Mouse (Mus musculus) hindbrain, embryonic 14.5 days (tissue): ENCODE measurements around the gene Zfp90. TPM values are rescaled to one million over a fixed set of nuclear protein-coding genes. Genes with fewer than 3 reads are reported as not detected.

Experiments used
- ATAC-seq: fragments of 200-750 bp; cut with Nextera tagmentation; 2 replicates; pipeline ENCODE4 v1.8.0; 2017; ENCODE audit warnings: moderate number of reproducible peaks, mild to moderate bottlenecking, moderate TSS enrichment, moderate library complexity; ENCODE audit not compliant: low FRiP score
- DNase-seq: peaks from one replicate; pipeline ENCODE4 v3.0.0-alpha.2; 2015; ENCODE audit warnings: low spot score
- H3K27ac ChIP-seq: fragments of 300-500 bp; sonication (generic); 2 replicates; pipeline ENCODE4 v1.5.1; 2014; ENCODE audit warnings: mild to moderate bottlenecking, moderate library complexity
- H3K27me3 ChIP-seq: fragments of 300-500 bp; sonication (generic); 2 replicates; pipeline ENCODE4 v1.6.1; 2014; ENCODE audit warnings: mild to moderate bottlenecking, low read length, mixed read lengths; ENCODE audit not compliant: control insufficient read depth, insufficient read depth
- H3K36me3 ChIP-seq: fragments of 300-500 bp; sonication (generic); replicated peaks from 2 replicates; pipeline ENCODE4 v1.6.1; 2014; ENCODE audit not compliant: control insufficient read depth, insufficient read depth
- H3K4me1 ChIP-seq: fragments of 300-500 bp; sonication (generic); replicated peaks from 2 replicates; pipeline ENCODE4 v1.6.1; 2014; ENCODE audit warnings: antibody characterized with exemption, low read length, mixed read lengths; ENCODE audit not compliant: control insufficient read depth, insufficient read depth
- H3K4me2 ChIP-seq: fragments of 300-500 bp; sonication (generic); replicated peaks from 2 replicates; pipeline ENCODE4 v1.6.1; 2014; ENCODE audit warnings: mild to moderate bottlenecking, moderate library complexity
- H3K4me3 ChIP-seq: fragments of 300-500 bp; sonication (generic); replicated peaks from 2 replicates; pipeline ENCODE4 v1.5.1; 2014; ENCODE audit warnings: mild to moderate bottlenecking, low read length
- H3K9ac ChIP-seq: fragments of 300-500 bp; sonication (generic); 2 replicates; pipeline ENCODE4 v1.6.1; 2014
- H3K9me3 ChIP-seq: fragments of 300-500 bp; sonication (generic); 2 replicates; pipeline ENCODE4 v1.6.1; 2016; ENCODE audit warnings: low read length; ENCODE audit not compliant: control insufficient read depth
- WGBS: fragments of 180-500 bp; shearing (Covaris S2); extraction: QIAGEN DNeasy Blood & Tissue Kit; methylation state at CpG from one replicate; pipeline ENCODE4 v1.1.7; 2014; 5-methylcytosine and 5-hydroxymethylcytosine counted together
- polyA plus RNA-seq: library from polyadenylated mRNA; unstranded; fragments of >200 nt; fragmentation: Nextera tagmentation; extraction: Ambion mirVana; gene quantifications from 2 replicates; pipeline ENCODE4 v1.2.1, GENCODE M21; 2014

Zfp90 gene
- polyA plus RNA-seq, 1 experiment from 2014 or later, result 40.3 TPM

DNA sequence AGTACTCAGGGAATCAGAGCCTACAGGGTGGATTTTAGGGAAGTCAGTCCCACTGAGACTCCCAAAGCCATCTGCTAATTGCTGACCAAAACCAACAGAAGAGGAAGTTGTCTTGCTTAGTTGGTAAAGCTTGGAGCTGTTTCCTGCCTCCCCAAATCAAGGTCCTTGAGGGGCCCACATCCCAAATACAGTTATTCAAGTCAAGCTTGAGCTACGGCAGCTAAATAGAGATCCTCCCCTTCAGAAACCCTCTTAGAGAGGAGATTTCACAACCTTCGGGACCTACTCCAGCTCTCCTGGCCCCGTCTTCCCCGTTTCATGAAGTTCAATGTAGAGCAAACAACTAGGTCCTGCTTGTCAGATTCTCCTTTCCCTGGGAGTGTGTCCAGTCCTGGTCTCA, 20.6 kb upstream of the Zfp90 start:
- H3K27ac ChIP-seq, result no peak overlapping the region
- no peak overlapping the region for H3K4me2 ChIP-seq
- no peak for DNase-seq
- no peak for ATAC-seq
- no peaks in the 10 kb centered on the region for H3K4me1 ChIP-seq
- no peaks in the 10 kb centered on the region for H3K27me3 ChIP-seq
- H3K9me3 ChIP-seq, result no peaks in the 10 kb centered on the region
- no peak overlapping the region for H3K9ac ChIP-seq
- H3K36me3 ChIP-seq, result no peaks in the 10 kb centered on the region
- WGBS, result 94% methylated on average over 4 of the region's 4 CpGs
- H3K4me3 ChIP-seq, result no peak overlapping the region

DNA sequence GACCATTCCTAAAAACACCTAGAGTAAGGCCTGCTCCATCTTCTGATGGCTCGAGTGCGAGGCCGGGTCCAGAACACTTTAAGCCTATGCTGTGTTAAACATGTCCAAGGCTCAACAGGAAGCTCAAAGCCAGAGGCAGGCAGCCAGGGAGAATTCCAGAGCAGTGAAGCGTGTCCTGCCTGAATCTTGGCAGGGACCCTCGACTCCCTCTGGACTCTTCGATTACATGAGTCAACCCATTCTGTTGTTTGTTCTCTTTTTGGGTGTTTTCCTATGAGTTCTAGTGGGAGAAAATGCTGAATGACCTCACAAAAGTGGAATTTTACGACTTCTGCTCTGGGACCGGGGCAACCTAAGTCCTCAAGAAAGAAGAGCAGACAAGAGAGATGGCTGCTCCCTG, 15.4 kb upstream of the Zfp90 start:
- Histone ChIP-seq H3K9me3 (no peaks in the 10 kb centered on the region), H3K27ac (no peak overlapping the region), H3K4me3 (no peak overlapping the region), H3K9ac (no peak overlapping the region), H3K4me1 (no peaks in the 10 kb centered on the region), H3K36me3 (no peaks in the 10 kb centered on the region), H3K4me2 (no peak overlapping the region), H3K27me3 (no peaks in the 10 kb centered on the region)
- DNase-seq, result peak; percentile 56
- WGBS, result 62% methylated on average over 8 of the region's 8 CpGs
- no peak for ATAC-seq

DNA sequence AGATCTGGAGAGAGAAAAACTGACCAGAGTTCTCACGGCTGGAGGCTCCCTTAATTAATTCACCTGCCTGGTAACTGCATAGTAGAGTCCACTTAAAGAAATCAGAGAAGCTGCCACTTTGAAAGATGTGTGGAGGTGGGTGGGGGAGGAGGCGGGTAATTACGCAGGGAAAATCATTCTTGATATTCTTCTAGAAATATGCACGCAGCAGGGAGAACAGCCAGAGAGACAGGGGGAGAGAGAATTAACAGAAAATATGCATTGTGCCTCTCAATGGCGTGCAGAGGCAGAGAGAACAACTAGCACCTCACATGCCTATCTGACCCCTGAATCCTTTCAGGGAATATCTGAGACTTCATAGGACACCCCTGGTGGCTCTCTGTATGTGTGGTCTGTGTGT, 14.9 kb upstream of the Zfp90 start:
- 55% methylated on average over 5 of the region's 5 CpGs for WGBS
- 0 out of 2 replicates have a peak overlapping the region, but pooled peaks have one; percentile 38 for H3K27ac ChIP-seq
- H3K4me3 ChIP-seq, result no peak overlapping the region

DNA sequence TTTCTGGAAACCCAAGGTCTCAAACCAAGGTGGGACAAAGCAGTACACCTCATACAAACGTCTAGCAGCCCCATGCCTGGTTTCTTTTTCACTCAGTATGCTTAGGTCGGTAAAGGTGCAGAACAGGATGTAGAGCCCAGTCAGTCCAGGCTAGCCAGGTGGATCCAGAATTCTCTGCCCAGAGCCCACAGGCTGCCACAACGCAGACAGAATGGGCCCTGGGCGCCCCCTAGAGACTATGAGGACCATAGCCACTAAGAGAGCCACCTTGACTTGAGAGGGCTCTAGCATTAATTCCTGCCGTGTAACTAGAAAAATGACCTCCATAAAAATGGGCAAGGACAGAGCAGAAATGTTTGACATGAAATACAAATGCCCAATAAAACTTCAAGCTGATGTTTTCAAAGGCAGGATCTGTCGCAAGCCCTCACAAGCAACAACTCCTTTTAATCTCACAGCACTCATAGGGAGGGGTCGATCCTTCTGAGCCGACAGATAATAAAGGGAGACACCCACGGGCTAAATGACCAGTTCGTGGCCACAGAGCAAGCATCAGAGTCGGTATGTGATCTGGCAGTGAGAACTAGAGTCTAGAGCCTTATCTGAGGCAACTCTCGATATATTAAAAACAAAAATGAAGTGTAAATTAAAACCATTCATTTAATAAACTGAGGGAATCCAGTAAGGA, 11.7 kb upstream of the Zfp90 start:
- peak; percentile 64 for DNase-seq
- whole genome bisulfite sequencing, result 42% methylated on average over 12 of the region's 12 CpGs
- Histone ChIP-seq H3K4me1 (peaks cover 7% of the 10 kb centered on the region; the same call in 1 of the 2 replicates), H3K9ac (no peak overlapping the region), H3K27me3 (no peaks in the 10 kb centered on the region), H3K4me2 (no peak overlapping the region), H3K27ac (no peak overlapping the region), H3K9me3 (no peaks in the 10 kb centered on the region), H3K4me3 (no peak overlapping the region), H3K36me3 (no peaks in the 10 kb centered on the region)
- ATAC-seq, result no peak

More for the DNA sequence above, 14.9 kb upstream of the Zfp90 start:
- no peak overlapping the region for H3K4me2 ChIP-seq
- H3K27me3 ChIP-seq, result no peaks in the 10 kb centered on the region
- no peaks in the 10 kb centered on the region for H3K9me3 ChIP-seq
- ATAC-seq (no peak), DNase-seq (no peak)
- H3K9ac ChIP-seq, result no peak overlapping the region
- H3K4me1 ChIP-seq, result peaks cover 3% of the 10 kb centered on the region; the same call in 1 of the 2 replicates
- no peaks in the 10 kb centered on the region for H3K36me3 ChIP-seq

DNA sequence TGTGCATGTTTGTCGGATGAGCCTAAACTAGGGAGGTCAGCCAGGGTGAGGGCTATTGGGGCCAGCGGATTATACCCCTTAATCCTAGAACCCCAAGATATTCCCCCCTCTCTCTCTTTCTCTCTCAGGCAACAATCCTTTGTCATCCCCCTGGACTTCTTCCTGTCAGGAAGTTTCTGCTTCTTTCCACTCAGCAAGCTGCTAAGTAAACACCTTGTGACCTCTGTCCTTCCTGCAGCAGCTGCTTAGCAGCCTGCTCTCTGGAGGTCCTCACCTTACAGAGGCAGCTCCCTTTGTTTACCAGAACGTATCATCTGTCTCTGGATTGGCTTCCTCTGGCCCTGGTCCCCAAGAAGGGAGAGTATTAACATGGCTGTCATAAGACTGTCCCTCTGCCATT, 10.3 kb upstream of the Zfp90 start:
- Histone ChIP-seq H3K9ac (no peak overlapping the region), H3K4me2 (no peak overlapping the region), H3K27me3 (no peaks in the 10 kb centered on the region), H3K4me3 (no peak overlapping the region), H3K4me1 (peaks cover 7% of the 10 kb centered on the region; the same call in 1 of the 2 replicates), H3K9me3 (no peaks in the 10 kb centered on the region), H3K27ac (no peak overlapping the region), H3K36me3 (no peaks in the 10 kb centered on the region)
- 55% methylated on average over 3 of the region's 3 CpGs for WGBS
- DNase-seq (no peak), ATAC-seq (no peak)

DNA sequence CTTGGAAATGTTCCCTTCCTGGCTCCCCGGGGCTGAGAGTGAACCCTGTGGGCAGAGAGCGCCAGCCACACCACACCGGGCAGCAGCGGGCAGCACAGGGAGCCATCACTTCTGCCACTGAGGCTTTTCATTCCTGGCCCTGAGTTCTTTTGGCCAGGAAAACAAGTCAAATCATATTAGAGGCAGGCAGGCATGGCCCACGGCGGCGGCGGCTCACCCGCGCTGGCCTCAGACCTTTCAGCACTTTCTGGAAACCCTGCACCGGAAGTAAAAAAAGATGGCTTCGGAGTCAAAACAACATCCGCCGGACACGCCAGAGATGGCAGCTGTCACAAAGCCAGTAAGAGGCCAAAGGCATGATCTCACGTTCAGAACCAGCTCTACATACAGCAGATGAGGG, 9.3 kb upstream of the Zfp90 start:
- no peak for DNase-seq
- Histone ChIP-seq H3K27ac (no peak overlapping the region), H3K27me3 (no peaks in the 10 kb centered on the region), H3K36me3 (no peaks in the 10 kb centered on the region), H3K9me3 (no peaks in the 10 kb centered on the region), H3K4me3 (no peak overlapping the region), H3K4me2 (no peak overlapping the region), H3K4me1 (peaks cover 7% of the 10 kb centered on the region; the same call in 1 of the 2 replicates), H3K9ac (no peak overlapping the region)
- WGBS, result 75% methylated on average over 16 of the region's 16 CpGs
- no peak for ATAC-seq

DNA sequence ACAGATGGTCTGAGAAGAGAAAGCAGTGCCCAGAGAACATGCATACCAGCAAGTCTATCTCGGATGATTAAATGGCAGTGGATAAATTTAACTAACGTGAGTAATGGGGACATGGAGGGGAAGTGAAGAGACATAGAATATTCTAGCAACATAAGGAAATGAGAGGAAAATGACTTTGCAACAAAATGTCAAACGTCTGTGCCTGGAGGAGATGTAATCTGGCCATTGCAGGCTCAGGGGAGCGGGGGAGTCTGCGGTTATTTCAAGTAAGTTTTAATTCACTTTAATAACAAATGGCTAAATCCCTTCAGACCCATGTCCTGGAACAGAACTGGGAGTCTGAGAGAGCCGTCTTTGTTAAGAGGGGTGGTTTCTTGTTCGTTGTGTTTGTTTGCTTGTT, 5.1 kb upstream of the Zfp90 start:
- no peak for DNase-seq
- no peaks in the 10 kb centered on the region for H3K36me3 ChIP-seq
- H3K4me2 ChIP-seq, result no peak overlapping the region
- H3K27ac ChIP-seq, result no peak overlapping the region
- H3K27me3 ChIP-seq, result no peaks in the 10 kb centered on the region
- no peak overlapping the region for H3K9ac ChIP-seq
- peaks cover 6% of the 10 kb centered on the region; the same call in 1 of the 2 replicates for H3K4me1 ChIP-seq
- ATAC-seq, result no peak
- H3K4me3 ChIP-seq, result no peak overlapping the region
- WGBS, result 57% methylated on average over 7 of the region's 7 CpGs
- H3K9me3 ChIP-seq, result no peaks in the 10 kb centered on the region

DNA sequence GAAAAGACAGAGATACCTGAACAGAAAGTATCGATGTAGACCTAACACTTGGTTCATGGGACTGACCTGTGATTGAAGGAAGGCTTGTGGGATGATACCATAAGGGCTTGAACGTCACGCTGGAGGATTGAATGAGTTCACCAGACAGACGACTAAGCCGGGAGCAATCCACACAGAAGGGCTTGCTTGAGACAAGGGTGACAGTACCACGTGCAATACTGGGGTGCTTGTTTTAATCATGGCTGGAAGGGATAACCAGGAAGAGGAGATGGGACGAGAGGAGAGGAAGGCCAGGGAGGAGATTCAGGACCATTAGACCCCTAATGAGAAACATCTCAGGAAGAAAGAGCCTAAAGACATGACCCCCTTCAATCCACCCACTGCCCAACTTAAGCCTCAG, 4.6 kb upstream of the Zfp90 start:
- no peak for DNase-seq
- 83% methylated on average over 7 of the region's 7 CpGs for WGBS

DNA sequence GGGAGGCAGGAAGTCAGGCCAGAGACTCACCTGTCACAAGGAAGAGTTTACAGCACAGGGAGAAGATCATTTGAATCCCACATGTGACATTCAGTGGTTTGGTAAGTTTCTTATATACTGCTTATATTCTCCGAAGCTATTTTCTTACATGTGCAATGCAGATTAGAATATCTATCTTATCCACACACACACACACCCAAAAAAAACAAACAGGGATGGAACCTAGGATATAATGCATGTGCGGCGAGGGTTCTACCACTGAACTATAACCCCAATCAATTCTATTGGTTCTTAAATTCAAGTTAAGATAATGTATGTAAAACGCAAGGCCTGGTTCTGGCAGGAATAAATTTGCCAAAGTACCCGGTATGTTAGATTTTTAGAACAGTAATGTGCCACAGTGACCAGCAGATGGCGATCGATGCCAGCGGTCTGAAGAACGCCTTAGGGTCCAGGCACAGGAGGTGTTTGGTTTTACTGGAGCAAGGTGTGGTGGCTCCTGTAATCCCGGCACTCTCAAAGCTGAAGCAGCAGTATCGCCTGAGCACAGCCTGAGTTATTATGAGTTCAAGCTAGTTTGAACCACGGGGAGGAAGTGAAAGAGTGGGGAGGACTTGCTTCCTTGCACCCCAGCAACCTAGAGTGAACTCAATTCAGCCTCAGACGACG, 3.2 kb upstream of the Zfp90 start:
- no peaks in the 10 kb centered on the region for H3K36me3 ChIP-seq
- no peak overlapping the region for H3K27ac ChIP-seq
- DNase-seq, result peak; percentile 84
- no peaks in the 10 kb centered on the region for H3K27me3 ChIP-seq
- ATAC-seq, result no peak
- no peaks in the 10 kb centered on the region for H3K9me3 ChIP-seq
- 25% methylated on average over 14 of the region's 14 CpGs for WGBS
- no peak overlapping the region for H3K4me3 ChIP-seq
- peaks cover 6% of the 10 kb centered on the region for H3K4me1 ChIP-seq
- no peak overlapping the region for H3K4me2 ChIP-seq
- H3K9ac ChIP-seq, result no peak overlapping the region

More for the DNA sequence above, 4.6 kb upstream of the Zfp90 start:
- Histone ChIP-seq H3K4me1 (peaks cover 2% of the 10 kb centered on the region; the same call in 1 of the 2 replicates), H3K27ac (no peak overlapping the region), H3K36me3 (no peaks in the 10 kb centered on the region), H3K9ac (no peak overlapping the region), H3K9me3 (no peaks in the 10 kb centered on the region), H3K4me3 (no peak overlapping the region), H3K4me2 (no peak overlapping the region), H3K27me3 (no peaks in the 10 kb centered on the region)
- ATAC-seq, result no peak
